Mouse (Mus musculus) G1E-ER4 (cell line): ENCODE measurements around the gene Gpr4. TPM values are rescaled to one million over a fixed set of nuclear protein-coding genes. Genes with fewer than 3 reads are reported as not detected.

Source experiments
- GATA1 ChIP-seq: IDR thresholded peaks from one replicate; pipeline ENCODE4 v1.8.0; 2012; ENCODE audit warnings: low read length, inconsistent platforms
- polyA plus RNA-seq: library from polyadenylated mRNA; stranded (reverse); fragments of >175 nt; gene quantifications from 2 replicates; pipeline ENCODE4 v1.2.3, GENCODE M21; 2012

Gene Gpr4
- 0.11 and 0.17 TPM in 2 replicates for polyA plus RNA-seq

DNA sequence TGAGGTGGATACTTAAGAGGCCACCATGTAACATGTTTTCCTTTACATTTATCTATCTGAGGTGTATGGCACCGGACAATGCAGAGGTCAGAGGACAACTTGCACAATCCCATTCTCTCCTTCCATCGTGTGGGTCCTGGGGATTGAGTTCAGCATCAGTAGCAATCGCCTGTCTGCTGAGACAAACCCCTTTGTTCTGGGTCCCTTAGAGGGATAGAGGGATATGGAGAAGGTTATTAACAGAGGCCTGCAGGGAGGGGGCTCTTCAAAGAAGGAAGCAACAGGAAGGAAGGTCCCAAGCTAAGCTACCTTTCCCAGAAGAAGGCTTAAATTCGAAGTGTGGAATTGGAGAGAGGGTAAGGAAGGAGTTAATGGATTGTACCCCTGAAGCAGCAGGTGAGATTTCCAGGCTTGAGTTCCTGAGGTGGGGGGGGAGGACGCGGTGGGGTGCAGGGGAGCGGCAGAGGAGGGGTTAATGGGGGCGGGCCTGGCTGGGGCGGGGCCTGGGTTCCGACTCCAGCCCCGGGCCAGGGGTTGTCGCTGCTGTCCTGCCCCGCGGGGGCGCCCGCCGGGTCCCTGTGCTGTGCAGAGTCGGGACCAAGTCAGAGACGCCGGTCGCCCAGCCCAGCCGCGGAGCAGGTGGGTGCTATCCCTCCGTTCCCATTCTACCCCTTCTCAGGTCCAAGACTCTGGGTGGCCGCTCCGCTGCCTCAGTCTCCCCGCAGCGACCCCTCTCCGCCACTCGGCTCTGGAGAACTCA is at the start of gene Gpr4:
Gene Gpr4 (plus strand): TSS at position 543 of the 760 bp plus-strand sequence.
- TF ChIP-seq GATA1, result no peak

DNA sequence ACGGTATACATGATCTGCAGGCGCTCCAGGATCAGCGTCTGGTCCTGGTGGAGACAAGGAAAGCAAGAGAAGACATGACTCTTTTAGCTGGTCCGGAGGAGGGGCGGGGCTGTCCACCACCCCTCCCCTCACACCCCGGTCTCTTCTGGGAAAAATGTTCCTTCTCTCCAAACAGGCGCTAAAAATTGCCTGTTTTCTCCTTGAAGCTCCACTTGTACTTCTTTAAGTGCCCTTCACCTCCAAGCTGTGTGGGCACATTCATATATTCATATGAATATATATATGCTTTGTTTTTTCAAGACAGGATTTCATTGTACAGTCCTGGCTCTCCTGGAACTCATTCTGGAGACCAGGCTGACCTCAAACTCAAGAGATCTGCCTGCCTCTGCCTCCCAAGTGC is 49.4 kb upstream of the Gpr4 start:
- TF ChIP-seq GATA1, result no peak

DNA sequence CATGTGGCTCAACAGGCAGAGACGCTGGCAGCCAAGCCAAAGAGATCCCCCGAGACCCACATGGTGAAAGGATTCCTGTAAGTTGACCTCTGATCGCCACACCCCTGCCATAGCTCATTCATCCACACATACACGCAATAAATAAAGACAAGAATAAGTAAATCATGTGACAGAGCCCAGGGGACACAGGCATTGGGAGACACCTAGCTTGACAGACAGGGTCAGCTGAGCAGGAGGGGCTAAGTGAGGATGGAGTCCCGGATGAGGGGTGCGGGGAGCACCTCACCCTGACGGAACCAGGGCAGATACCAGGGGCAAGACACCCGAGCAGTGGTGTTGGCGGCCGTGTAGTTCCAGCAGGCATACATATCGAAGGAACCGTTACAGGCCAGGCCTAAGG is 48.6 kb upstream of the Gpr4 start:
- no peak for TF ChIP-seq GATA1

DNA sequence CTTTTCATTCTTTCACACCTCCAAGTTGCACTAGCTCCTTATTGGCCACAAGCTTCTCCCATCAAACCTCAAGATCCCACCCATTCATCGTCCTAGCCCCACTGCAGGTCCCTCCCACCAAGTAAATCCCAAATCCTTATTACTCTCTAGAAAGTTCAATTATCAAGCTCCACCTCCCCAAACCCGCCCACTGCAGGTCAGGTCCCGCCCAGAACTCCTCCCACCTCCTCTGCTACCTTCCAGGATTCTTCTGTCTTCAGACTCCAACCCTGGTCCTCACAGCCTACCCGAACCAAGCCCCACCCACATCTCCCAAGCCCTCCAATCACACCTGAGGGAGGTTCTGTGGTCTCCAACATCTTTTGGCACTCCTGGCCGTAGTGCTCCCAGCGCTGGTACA is 48.1 kb upstream of the Gpr4 start:
- no peak for TF ChIP-seq GATA1

DNA sequence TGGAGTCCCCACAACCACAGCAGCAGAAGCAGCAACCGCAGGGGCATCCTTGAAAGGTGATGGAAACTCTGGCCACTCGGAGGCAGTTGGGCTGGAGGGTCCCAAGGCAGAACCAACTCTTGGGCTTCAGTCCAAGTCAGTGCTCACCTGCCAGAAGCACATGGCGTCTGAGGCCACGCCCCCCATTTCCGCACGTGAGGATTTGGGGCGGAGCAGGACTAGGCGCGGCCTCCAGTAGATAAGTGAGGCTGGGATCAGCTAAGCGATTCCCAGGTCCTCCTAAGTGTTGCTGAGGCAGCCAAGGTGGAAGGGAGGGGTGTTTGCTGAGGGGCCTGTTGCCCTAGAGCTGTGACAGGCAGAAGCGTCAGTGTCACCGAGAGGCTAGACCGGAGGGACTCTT is 47.4 kb upstream of the Gpr4 start:
- TF ChIP-seq GATA1, result no peak

DNA sequence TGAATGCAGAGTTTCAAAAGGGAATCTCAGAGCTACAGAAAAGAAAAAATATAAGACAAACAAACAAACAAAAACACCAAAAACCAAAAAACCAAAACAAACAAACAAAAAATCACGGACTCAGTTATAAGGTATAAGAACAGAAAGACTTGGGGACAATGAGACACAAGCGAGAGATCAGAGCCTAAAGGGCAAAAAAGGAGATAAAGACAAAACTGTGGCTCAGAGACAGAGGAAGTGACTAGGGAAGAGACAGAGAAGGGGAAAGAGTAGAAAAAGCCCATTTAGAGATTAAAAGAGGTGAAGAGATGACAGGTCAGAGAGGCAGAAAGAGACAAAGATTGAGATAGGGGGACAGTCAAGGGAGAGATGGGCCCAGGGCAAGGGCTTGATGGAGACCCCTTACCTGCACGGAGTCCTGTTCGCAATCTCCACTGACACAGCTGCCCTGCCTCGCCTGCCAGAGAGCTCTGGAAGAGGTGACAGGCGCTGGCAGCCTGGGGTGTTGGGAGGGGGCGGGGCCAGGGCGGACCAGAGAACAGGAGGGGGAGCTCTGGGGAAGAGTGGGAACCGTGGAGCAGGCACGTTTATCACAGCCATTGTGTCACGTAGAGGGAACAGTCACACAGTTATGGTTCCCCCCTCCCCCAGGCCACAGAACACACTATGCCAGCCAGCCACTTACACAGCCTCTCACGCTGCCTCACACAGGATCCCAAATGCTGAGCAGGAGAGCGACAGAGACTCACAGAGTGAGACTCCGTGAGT is 46.5 kb upstream of the Gpr4 start, which contains the start of gene Gipr:
Gene Gipr (minus strand): TSS at position 472 of the 768 bp plus-strand sequence.
- TF ChIP-seq GATA1, result no peak

DNA sequence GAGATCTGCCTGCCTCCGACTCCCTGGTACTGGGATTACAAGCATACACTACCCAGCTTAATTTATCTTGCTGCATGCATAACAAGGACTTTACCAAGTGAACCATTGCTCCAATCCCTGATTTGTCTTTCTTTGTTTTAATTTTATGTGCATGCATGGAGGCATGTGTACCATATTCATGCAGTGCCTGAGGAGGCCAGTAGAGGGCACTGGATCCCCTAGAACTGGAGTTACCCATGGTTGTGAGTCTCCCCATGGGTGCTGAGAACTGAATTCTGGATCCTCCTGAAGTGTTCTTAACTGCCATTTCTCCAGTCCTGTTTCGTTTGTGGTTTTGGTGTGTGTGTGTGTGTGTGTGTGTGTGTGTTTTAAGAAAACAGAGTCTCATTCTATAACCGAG is 45.3 kb upstream of the Gpr4 start:
- no peak for TF ChIP-seq GATA1

DNA sequence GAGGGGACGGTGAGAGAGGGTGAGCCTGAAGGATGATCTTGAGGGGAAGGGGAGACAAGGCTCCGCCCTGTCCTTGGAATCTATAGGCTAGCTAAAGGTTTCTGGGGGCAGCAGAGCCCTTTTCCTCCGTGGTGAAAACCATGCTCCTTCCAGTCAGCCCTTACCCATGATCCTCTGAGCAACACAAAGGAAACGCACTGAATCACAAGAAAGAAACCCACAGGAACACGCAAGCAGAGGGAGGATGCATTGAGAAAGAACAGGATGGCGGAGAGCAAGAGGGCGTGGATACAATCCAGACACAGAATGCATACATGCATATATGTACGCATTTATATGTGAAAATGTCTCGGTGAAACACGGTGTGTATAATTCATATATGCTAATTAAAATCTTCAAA is 42.8 kb upstream of the Gpr4 start:
- TF ChIP-seq GATA1, result no peak

DNA sequence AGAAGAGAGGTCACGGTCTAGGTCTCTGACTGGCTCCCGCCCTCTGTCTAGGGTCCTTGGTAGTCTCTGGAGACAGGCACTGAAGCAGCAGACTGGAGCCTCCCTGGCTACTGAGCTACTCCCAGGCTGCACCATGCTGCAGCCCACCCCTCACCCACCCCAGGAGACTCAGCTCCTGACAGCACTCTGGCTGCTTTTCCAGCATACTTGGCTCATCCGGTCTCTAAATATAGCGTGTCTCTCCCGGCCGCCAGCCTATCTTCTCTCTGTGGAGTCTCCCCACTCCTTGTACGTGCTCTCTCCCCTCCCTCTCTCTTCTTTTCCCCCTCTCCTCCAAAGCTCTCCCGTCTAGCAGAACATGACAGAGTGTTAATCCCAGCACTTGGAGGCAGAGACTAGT is 42.2 kb upstream of the Gpr4 start:
- TF ChIP-seq GATA1, result no peak

DNA sequence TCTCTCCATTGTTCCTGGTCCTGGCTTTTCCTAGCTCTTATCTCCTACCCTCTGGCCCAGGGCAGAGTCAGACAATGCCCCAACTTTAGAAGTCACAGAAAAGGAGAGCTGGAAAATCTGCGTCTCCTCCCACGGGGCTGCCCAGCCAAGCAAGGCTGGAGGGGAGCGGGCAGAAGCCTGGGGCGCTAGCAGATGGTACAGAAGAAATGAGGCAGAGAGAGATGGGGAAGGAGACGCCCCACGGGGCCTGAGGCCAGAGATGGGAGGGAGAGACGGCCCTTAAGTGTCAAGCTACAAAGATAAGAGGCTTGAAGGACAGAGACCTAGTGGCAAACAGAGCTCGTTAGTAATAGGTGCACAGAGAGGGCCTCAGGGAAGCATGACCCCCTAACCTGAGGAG is 40.5 kb upstream of the Gpr4 start:
- no peak for TF ChIP-seq GATA1

DNA sequence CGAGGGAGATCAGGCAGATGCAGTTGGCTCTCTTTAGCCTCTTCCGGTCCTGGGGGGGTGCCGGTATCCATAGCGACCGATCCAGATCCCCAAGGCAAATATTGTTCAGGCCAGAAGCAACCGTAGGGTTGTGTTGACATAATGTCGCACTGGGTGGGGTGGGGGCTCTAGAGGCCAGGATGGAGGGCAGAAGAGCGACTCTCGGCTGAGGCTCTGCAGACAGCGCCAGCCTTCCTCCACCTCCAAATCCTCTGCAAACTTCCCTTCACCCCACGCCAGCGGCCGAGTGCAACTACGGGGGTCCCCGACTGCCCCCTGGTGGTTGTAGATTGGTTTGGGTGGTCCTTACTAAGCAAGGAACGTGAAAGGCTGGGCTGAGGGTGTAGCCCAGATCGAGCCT is 39.5 kb upstream of the Gpr4 start:
- TF ChIP-seq GATA1, result no peak

DNA sequence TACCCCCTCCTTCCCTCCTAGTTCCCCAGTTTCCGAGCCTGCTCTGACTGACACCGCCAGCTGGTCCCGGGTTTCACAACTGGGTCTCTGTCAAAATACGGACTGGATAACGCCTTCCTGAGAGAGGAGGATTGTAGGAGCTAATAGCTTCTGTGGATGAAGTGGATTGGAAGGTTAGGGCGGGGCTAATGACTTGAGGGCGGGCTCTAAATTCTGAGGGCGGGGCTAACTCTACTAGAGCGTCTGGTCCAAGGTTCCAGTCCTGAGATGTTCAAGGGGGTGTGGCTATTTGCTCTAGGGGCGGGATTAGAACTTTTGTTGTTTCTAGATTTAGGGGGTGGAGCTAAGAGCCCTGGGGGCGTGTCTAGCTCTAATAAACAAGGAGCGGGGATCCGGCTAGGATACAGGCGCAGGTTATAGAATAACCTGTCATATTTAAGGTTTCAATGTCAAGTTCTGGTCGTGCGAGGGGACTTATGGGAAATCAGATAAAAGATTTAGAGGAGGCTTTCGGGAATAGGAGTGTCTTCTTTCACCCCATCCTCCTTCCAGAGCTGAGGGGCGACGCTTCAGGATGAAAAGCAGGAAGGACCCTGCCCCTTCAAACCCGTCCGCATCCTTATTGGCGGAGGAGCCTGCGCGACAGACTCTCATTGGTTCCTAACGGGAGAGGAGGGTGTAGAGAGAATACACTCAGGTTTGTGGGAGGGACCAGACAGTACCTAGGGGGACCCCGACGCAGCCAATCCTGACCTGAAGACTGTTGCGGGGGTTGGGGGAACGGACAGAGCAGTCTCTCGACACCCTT is 36.4 kb upstream of the Gpr4 start, which contains the start of gene Eml2:
Gene Eml2 (plus strand): TSS at position 714 of the 808 bp plus-strand sequence.
- TF ChIP-seq GATA1, result no peak

DNA sequence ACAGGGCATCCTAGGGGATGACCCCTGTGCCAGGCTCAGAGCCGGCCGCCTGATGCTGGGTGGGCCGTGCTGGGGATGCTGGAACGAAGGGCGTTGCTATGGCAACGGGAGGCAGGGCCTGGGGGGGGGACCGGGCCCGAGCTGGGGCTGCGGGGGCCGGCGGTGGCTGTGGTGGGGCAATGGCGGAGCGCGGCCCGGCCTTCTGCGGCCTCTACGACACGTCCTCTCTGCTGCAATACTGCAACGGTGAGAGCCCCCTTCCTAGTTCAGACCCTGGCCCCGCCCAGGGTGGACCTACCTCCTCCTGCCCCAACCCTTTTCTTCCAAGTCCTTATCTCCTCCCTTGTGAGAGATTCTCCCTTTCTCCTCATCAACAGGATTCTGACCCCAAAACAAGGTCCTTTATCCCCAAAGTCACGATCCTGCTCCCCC is 35.8 kb upstream of the Gpr4 start:
- no peak for TF ChIP-seq GATA1

DNA sequence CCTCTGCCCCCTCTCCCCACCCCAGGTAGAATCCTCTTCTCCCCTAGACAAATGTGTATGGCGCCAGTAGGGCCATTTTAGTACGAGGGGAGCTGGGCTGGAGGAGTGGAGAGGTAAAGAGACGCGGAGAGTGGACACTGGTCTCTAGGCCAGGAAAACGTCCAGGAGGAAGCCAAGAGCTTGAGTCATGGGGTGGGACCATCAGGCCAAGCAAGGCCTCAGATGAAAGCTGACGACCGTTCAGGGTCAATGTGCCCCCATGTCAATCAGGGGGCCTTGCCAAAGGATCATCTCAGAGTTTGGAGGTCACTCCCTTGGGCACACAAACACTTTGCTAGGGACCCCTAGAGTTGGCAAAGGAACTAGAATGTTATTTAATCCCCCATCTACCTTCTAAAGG is 35.1 kb upstream of the Gpr4 start:
- TF ChIP-seq GATA1, result no peak

DNA sequence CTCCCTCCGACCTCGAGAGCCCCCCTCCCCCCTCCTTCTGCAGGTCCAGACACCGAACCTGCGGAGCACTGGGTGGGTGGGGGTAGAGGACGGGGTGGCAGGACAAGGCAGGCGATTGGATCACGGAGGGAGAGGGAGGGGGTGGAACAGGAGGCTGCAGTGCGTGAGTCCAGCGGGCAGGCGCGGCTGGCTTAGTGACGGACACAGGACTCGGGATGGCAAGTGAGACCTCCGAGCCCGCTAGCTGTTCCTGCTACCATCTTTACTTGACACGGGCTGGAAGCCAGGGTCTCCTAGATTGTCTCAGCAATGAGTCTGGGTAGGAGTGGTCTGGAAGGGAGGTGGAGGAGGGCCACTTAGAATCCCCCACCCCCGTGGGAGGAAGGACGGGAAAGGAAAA is 34.3 kb upstream of the Gpr4 start:
- no peak for TF ChIP-seq GATA1
